Mouse (Mus musculus): ENCODE measurements around the gene Impg2. TPM values are rescaled to one million over a fixed set of nuclear protein-coding genes. Genes with fewer than 3 reads are reported as not detected.

Impg2 gene
- polyA plus RNA-seq, 1 experiment from 2014 or later = 0.07 TPM

GRCm38 (mm10) chr16:56286977-56287376 lies 82.9 kb downstream of the Impg2 start:
- 97% methylated on average over 2 of the region's 2 CpGs for WGBS
- H3K27ac ChIP-seq (ENCODE audit: low read length) = no peak overlapping the region
- H3K4me2 ChIP-seq (ENCODE audit: low read depth, low read length) = no peak overlapping the region
- no peaks in the 10 kb centered on the region for H3K36me3 ChIP-seq (ENCODE audit: control insufficient read depth, insufficient read depth)
- H3K4me1 ChIP-seq (ENCODE audit: control insufficient read depth, insufficient read depth, low read length) = no peaks in the 10 kb centered on the region
- no peak for ATAC-seq (replicated peaks; ENCODE audit: extremely low read depth, insufficient read depth, low FRiP score)
- no peak overlapping the region for H3K9ac ChIP-seq (ENCODE audit: low read length)
- H3K9me3 ChIP-seq (replicated peaks; ENCODE audit: control insufficient read depth, low read length) = no peaks in the 10 kb centered on the region
- H3K4me3 ChIP-seq (ENCODE audit: low read length) = no peak overlapping the region
- no peaks in the 10 kb centered on the region for H3K27me3 ChIP-seq (ENCODE audit: control insufficient read depth, insufficient read depth, low read length)

DNA sequence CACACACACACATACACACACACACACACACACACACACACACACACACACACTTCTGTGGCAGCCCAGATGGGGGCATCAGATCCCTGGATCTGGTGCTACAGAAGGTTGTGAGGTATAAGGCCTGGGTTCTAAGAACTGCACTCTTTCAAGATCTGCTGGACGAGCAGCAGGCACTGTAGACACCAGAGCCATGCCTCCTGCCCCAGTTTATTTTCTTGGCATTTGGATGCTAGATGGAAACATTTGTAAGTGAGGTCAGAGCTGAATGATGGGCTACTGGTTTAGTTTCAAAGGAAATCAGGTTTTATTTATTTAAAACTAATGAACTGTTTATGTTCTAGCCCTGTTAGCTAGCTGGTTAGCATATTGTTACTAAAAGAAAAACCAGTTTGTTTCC lies 90.8 kb downstream of the Impg2 start:
- Histone ChIP-seq H3K4me3 (ENCODE audit: low read length) (no peak overlapping the region), H3K36me3 (ENCODE audit: control insufficient read depth, insufficient read depth) (no peaks in the 10 kb centered on the region), H3K27ac (ENCODE audit: low read length) (no peak overlapping the region), H3K9me3 (replicated peaks; ENCODE audit: control insufficient read depth, low read length) (no peaks in the 10 kb centered on the region), H3K4me1 (ENCODE audit: control insufficient read depth, insufficient read depth, low read length) (no peaks in the 10 kb centered on the region), H3K9ac (ENCODE audit: low read length) (no peak overlapping the region), H3K27me3 (ENCODE audit: control insufficient read depth, insufficient read depth, low read length) (no peaks in the 10 kb centered on the region), H3K4me2 (ENCODE audit: low read depth, low read length) (no peak overlapping the region)
- 50% methylated on average over 1 of the region's 1 CpGs for WGBS
- ATAC-seq (replicated peaks; ENCODE audit: extremely low read depth, insufficient read depth, low FRiP score) = no peak

DNA sequence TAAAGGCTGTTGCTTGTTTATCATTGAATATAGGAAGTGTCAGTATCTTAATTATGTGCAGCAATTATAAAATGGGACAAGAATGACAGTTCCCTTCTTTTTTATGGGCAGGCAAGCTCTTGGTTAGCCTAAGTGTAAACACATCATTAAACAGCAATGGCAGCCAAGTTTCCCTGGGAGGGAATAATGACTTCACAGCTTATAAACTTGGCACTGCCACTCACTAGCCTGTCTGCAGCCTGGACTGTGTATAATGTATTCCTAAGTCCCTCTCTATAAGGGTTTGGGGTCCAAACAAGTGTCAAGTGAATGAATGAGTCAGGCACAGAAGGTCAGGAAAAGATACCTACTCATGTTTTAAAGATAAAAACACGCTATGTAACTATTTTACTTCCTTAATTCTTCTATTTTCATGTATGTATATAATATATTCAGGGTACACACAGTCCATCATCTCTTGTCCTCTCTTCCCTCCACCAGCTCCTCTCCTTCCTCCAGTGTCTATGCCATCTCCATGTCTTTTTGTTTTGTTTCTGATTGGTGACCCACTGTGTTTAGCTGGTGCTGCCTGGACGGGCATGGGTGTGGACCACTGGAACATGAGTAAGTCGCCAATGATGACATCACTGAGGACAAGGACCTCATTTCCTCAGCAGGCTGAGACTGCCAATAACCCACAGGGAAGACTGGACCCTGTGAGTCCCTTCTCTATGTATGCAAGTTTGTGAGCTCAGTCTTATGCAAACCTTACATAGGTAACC lies 92.0 kb downstream of the Impg2 start:
- H3K4me3 ChIP-seq (ENCODE audit: low read length) = no peak overlapping the region
- 59% methylated on average over 3 of the region's 3 CpGs for WGBS
- H3K27ac ChIP-seq (ENCODE audit: low read length) = no peak overlapping the region
- no peaks in the 10 kb centered on the region for H3K4me1 ChIP-seq (ENCODE audit: control insufficient read depth, insufficient read depth, low read length)
- no peak for ATAC-seq (replicated peaks; ENCODE audit: extremely low read depth, insufficient read depth, low FRiP score)
- no peak overlapping the region for H3K4me2 ChIP-seq (ENCODE audit: low read depth, low read length)
- H3K9me3 ChIP-seq (replicated peaks; ENCODE audit: control insufficient read depth, low read length) = no peaks in the 10 kb centered on the region
- no peaks in the 10 kb centered on the region for H3K27me3 ChIP-seq (ENCODE audit: control insufficient read depth, insufficient read depth, low read length)
- no peaks in the 10 kb centered on the region for H3K36me3 ChIP-seq (ENCODE audit: control insufficient read depth, insufficient read depth)
- H3K9ac ChIP-seq (ENCODE audit: low read length) = no peak overlapping the region

DNA sequence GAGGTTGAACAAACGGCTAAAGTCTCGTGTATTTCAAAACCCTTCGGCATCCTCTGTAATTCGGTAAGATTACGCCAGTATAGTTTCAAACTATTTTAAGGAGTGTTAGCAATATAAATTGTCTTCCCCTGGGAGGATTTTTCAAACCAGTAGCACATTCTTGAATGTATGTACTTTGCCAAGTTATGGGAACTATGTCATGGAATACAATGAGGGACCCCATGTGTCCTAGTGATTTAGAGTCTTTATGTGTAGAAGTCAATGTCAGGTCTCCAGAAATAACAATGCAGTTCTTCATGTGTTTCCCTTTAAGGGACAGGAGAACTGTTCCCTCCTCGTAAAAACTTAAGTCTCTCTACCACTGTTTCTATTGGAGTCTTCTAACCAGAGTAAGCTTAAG lies 94.1 kb downstream of the Impg2 start:
- Histone ChIP-seq H3K4me2 (ENCODE audit: low read depth, low read length) (no peak overlapping the region), H3K36me3 (ENCODE audit: control insufficient read depth, insufficient read depth) (no peaks in the 10 kb centered on the region), H3K4me1 (ENCODE audit: control insufficient read depth, insufficient read depth, low read length) (no peaks in the 10 kb centered on the region), H3K27ac (ENCODE audit: low read length) (no peak overlapping the region; the same call in 1 of the 2 replicates), H3K27me3 (ENCODE audit: control insufficient read depth, insufficient read depth, low read length) (no peaks in the 10 kb centered on the region), H3K9me3 (replicated peaks; ENCODE audit: control insufficient read depth, low read length) (no peaks in the 10 kb centered on the region), H3K4me3 (ENCODE audit: low read length) (no peak overlapping the region), H3K9ac (ENCODE audit: low read length) (no peak overlapping the region)
- WGBS = 65% methylated on average over 6 of the region's 6 CpGs
- ATAC-seq (replicated peaks; ENCODE audit: extremely low read depth, insufficient read depth, low FRiP score) = no peak

GRCm38 (mm10) chr16:56298836-56299235 lies 94.7 kb downstream of the Impg2 start:
- 65% methylated on average over 2 of the region's 2 CpGs for WGBS
- Histone ChIP-seq H3K27ac (ENCODE audit: low read length) (no peak overlapping the region), H3K9ac (ENCODE audit: low read length) (no peak overlapping the region), H3K36me3 (ENCODE audit: control insufficient read depth, insufficient read depth) (no peaks in the 10 kb centered on the region), H3K9me3 (replicated peaks; ENCODE audit: control insufficient read depth, low read length) (no peaks in the 10 kb centered on the region), H3K4me1 (ENCODE audit: control insufficient read depth, insufficient read depth, low read length) (no peaks in the 10 kb centered on the region), H3K4me2 (ENCODE audit: low read depth, low read length) (no peak overlapping the region), H3K4me3 (ENCODE audit: low read length) (no peak overlapping the region), H3K27me3 (ENCODE audit: control insufficient read depth, insufficient read depth, low read length) (no peaks in the 10 kb centered on the region)
- ATAC-seq (replicated peaks; ENCODE audit: extremely low read depth, insufficient read depth, low FRiP score) = no peak

GRCm38 (mm10) chr16:56302996-56303395 lies 98.9 kb downstream of the Impg2 start:
- no peak for ATAC-seq (replicated peaks; ENCODE audit: extremely low read depth, insufficient read depth, low FRiP score)
- no peaks in the 10 kb centered on the region for H3K4me1 ChIP-seq (ENCODE audit: control insufficient read depth, insufficient read depth, low read length)
- no peaks in the 10 kb centered on the region for H3K27me3 ChIP-seq (ENCODE audit: control insufficient read depth, insufficient read depth, low read length)
- H3K36me3 ChIP-seq (ENCODE audit: control insufficient read depth, insufficient read depth) = no peaks in the 10 kb centered on the region
- no peaks in the 10 kb centered on the region for H3K9me3 ChIP-seq (replicated peaks; ENCODE audit: control insufficient read depth, low read length)
- 77% methylated on average over 4 of the region's 4 CpGs for WGBS
- H3K27ac ChIP-seq (ENCODE audit: low read length) = no peak overlapping the region
- H3K9ac ChIP-seq (ENCODE audit: low read length) = no peak overlapping the region
- H3K4me3 ChIP-seq (ENCODE audit: low read length) = no peak overlapping the region
- no peak overlapping the region for H3K4me2 ChIP-seq (ENCODE audit: low read depth, low read length)

DNA sequence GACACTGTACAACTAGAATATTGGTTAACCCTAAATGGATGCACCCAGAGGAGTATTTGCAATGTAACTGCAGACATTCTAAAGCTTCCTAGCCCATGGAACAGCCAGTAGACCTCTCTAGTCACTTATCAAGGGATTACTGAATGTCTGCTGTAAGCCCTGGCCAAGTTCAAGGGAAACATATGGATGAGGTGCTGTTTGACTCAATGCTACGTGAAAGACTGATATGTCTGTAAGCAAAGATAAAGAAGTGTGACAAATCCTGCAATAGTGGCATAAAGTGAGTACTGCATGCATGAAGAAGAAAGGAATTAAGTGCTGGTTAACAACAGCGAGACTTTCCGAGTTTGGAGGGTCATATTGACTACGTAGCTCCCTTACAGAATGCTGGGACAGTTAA lies 100.1 kb downstream of the Impg2 start:
- ATAC-seq (replicated peaks; ENCODE audit: extremely low read depth, insufficient read depth, low FRiP score) = no peak

DNA sequence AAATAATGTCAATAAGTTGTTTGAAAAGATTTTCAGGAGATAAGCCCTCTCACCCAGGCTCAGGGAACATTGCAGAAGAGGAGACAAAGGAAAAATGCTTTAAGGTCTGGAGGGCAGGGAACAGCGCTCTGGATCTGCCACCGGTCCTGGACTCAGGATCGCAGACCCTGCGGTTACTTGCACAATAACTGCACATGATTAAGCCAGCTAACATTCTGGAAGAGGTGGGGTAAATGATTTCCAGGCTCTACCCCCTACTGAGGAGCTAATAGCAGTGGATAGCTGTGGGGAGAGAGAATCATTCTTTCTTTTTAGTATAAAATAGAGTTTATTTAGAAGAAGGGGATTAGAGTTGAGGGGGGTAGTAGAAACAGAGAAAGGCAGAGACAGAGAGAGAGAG lies 103.5 kb downstream of the Impg2 start:
- 93% methylated on average over 4 of the region's 4 CpGs for WGBS
- no peak overlapping the region for H3K4me2 ChIP-seq (ENCODE audit: low read depth, low read length)
- H3K9ac ChIP-seq (ENCODE audit: low read length) = no peak overlapping the region

More for the DNA sequence above, 100.1 kb downstream of the Impg2 start:
- Histone ChIP-seq H3K4me3 (ENCODE audit: low read length) (no peak overlapping the region), H3K36me3 (ENCODE audit: control insufficient read depth, insufficient read depth) (no peaks in the 10 kb centered on the region), H3K4me2 (ENCODE audit: low read depth, low read length) (no peak overlapping the region), H3K27ac (ENCODE audit: low read length) (no peak overlapping the region), H3K9me3 (replicated peaks; ENCODE audit: control insufficient read depth, low read length) (no peaks in the 10 kb centered on the region), H3K9ac (ENCODE audit: low read length) (no peak overlapping the region), H3K4me1 (ENCODE audit: control insufficient read depth, insufficient read depth, low read length) (no peaks in the 10 kb centered on the region), H3K27me3 (ENCODE audit: control insufficient read depth, insufficient read depth, low read length) (no peaks in the 10 kb centered on the region)
- 66% methylated on average over 4 of the region's 4 CpGs for WGBS

DNA sequence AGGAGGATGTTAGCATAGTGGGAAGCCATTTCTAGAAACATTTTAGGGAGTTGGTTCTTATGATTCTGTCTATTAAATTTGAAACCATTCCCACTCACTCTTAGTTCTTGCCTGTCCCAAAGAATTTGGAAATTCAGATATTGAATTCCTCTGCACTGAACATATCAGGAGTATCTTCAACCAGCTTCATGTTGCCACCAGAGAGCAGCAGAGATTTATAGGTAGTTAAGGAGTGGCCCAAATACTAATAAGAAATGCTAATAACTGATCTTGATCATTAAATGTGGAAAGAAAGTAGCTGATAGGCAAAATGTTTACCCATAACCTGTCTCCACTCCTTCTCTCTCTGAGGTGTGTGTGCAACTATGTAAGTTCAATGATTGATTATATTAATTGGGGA lies 107.2 kb downstream of the Impg2 start:
- Histone ChIP-seq H3K36me3 (ENCODE audit: control insufficient read depth, insufficient read depth) (no peaks in the 10 kb centered on the region), H3K4me1 (ENCODE audit: control insufficient read depth, insufficient read depth, low read length) (no peaks in the 10 kb centered on the region), H3K4me2 (ENCODE audit: low read depth, low read length) (no peak overlapping the region), H3K27me3 (ENCODE audit: control insufficient read depth, insufficient read depth, low read length) (no peaks in the 10 kb centered on the region), H3K4me3 (ENCODE audit: low read length) (no peak overlapping the region), H3K9ac (ENCODE audit: low read length) (no peak overlapping the region), H3K27ac (ENCODE audit: low read length) (no peak overlapping the region), H3K9me3 (replicated peaks; ENCODE audit: control insufficient read depth, low read length) (no peaks in the 10 kb centered on the region)
- no peak for ATAC-seq (replicated peaks; ENCODE audit: extremely low read depth, insufficient read depth, low FRiP score)

More for the DNA sequence above, 103.5 kb downstream of the Impg2 start:
- Histone ChIP-seq H3K36me3 (ENCODE audit: control insufficient read depth, insufficient read depth) (no peaks in the 10 kb centered on the region), H3K27me3 (ENCODE audit: control insufficient read depth, insufficient read depth, low read length) (no peaks in the 10 kb centered on the region), H3K4me1 (ENCODE audit: control insufficient read depth, insufficient read depth, low read length) (no peaks in the 10 kb centered on the region), H3K9me3 (replicated peaks; ENCODE audit: control insufficient read depth, low read length) (no peaks in the 10 kb centered on the region), H3K27ac (ENCODE audit: low read length) (no peak overlapping the region), H3K4me3 (ENCODE audit: low read length) (no peak overlapping the region)
- no peak for ATAC-seq (replicated peaks; ENCODE audit: extremely low read depth, insufficient read depth, low FRiP score)

Measured in heart, embryonic 16.5 days (tissue).